Mouse (Mus musculus): ENCODE results near the gene Tmprss13.

- no peak for TF ChIP-seq CTCF (IDR thresholded peaks at IDR 0.05; ENCODE audit: borderline replicate concordance, insufficient read depth, low read length)
- TF ChIP-seq POLR2A (IDR thresholded peaks at IDR 0.05; ENCODE audit: low read depth, low read length): no peak
Measured at GRCm38 (mm10) chr9:45313913-45314312, 5.0 kb upstream of the Tmprss13 start.

Measured in embryonic fibroblast, embryonic 13.5 days (primary cell).